Mouse (Mus musculus) stomach, postnatal 0 days (tissue): ENCODE measurements around the gene Ap1m1.

Experiments
- CTCF ChIP-seq: IDR thresholded peaks from 2 replicates; pipeline ENCODE4 v1.5.1; 2016; ENCODE audit warnings: antibody characterized with exemption, low read depth, mild to moderate bottlenecking, moderate library complexity
- EP300 ChIP-seq: optimal IDR thresholded peaks from 2 replicates; pipeline ENCODE3; 2016; ENCODE audit warnings: antibody characterized with exemption

- TF ChIP-seq CTCF (no peak), EP300 (no peak)
These were observed 67.1 kb downstream of the Ap1m1 start for GRCm38 (mm10) chr8:72306913-72307312.
